Mouse (Mus musculus) urinary bladder, postnatal 4 days (tissue): ENCODE measurements around the gene Dapp1.
"Not testable (repeated sequence)": the region's sequence is repeated elsewhere in the genome, so short reads cannot be mapped to it uniquely, and the experiment has no call there.

Source experiments
- DNase-seq, 2 experiments: peaks; one replicate each; pipeline ENCODE4 v3.0.0; 2021 to 2022; ENCODE audit warnings: low spot score in 2 of 2

Gene Dapp1

DNA sequence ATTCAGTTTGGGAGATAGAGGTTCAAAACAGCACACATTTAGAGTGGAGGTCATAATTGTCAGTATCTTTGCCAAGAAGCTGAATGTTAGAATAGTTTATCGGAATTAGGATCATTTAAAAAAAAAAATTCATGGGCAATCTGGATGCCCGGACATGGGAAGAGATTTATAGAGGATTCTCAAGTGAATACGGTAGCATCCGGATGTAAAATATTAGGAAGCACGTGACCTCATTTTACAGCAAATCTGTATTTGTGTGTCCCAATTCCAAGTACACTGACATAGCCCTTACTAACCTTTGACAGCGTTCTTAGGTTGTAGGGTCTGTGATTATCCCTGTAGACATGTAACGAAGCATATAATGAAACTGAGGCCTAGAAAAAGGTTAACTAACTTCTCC, 61.9 kb downstream of the Dapp1 start:
- no peak for DNase-seq

DNA sequence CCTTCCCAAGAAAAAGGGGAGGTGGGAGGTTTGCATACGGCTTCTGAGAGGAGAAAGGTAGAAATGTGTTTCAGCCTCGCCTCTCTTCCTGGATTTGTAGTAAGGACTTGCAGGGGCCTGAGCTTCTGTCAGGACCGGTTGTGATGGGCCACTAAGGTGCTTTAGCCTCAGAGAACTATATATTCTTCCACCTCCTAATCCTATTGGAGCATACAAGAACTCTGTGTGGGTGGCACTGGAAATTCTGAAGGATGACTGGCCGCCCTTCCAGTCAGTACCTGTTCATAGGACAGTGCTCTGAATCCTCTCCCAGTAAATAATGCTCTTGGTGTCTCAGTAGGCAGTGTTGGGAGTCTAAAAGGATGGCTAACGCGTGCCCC, 62.4 kb downstream of the Dapp1 start:
- DNase-seq, result no peak

DNA sequence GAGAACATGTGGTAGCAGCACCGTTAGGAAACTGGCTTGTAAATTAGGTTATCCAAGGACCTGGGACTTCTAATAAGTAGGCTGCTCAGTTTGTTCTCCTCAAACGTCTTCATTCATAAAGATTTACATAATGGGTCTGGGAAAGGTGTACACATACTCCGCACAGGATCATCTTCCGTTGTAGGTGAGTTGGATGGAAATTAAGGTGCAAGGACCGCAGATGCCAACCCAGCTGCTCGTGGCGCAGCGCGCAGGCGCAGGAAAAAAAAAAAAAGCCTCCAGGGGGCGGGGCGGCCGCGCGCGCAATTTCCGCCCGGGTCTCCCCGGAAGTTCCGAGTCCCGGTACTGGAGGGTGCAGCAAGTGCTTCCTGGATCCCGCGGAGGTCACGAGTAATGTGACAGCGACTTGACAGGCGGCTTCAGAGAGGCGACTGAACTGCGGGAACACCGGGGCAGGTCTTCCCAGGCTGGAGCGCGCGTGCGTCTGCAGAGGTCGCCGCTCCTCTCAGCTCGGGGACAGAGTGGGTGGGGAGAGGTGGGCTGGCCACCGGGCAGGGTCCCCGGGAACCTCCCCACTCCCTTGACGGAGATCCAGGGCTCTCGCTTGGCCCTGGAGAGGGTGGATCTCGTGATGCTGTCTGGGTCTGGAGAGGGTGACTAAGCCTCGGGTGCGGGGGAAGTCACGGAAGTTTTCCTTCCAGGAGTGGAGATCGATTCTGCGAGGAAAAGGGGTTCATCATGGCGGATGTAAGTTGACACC, 63.0 kb downstream of the Dapp1 start, which contains the start of gene Lamtor3:
Gene Lamtor3 (plus strand): TSS at position 335 of the 760 bp plus-strand sequence.
- DNase-seq, result peak; percentile 85 to 90

DNA sequence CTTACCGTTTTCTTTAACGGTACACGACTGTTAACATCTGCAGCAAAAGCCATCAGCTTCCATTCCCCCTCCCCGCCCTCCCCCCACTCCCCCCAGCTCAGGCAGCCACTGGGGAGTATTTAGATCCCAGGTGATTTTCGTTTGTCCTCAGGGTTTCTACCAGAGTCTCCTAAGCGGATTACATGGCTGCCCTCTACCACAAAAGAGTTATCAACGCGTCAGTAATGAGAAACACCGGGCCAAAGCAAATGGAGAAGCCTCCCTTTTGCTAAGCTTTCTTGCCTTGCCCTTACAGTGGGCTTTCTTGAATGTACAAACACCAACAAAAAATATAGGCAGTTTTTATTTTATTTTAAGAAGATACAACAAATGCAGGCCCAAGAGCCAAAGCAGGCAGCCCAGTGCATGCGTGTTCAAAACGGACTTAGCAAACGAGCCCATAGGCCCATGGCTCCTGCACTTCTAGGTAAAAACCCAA, 63.6 kb downstream of the Dapp1 start:
- DNase-seq, result no peak

DNA sequence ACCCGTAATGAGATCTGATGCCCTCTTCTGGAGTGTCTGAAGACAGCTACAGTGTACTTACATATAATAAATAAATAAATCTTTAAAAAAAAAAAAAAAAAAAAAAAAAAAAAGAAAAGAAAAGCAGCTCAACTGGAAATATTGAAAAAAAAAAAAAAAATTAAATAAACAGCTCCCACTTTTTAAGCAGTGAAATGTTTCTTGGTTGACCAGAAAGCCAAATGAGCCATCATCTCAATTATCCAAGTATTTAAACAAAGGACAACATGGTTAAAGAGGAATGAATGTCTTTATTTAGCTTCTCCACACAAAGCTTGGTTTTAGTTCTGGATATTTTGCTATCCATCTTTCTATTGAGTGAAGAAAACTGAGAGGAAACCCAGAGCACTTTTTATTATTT, 66.8 kb downstream of the Dapp1 start:
- not testable (repeated sequence) for DNase-seq

DNA sequence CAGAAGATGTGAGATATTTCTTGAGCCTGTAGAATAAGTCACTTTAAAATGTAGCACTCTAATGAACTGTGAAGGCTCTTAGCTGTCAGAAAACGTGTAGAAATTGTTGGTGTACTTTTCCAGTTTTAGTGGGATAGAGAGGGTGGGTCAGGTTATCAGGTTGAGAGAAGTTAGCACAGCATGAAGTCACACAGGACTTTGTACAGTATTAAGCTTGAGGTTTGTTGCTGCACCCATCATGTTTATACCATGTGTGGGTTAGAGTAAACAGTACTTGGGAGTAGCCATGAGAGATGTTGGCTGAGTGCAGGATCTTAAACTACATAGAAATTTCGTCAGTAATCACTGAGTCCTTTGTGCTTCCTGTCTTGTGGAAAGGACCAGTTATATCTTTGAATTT, 68.3 kb downstream of the Dapp1 start:
- no peak for DNase-seq

DNA sequence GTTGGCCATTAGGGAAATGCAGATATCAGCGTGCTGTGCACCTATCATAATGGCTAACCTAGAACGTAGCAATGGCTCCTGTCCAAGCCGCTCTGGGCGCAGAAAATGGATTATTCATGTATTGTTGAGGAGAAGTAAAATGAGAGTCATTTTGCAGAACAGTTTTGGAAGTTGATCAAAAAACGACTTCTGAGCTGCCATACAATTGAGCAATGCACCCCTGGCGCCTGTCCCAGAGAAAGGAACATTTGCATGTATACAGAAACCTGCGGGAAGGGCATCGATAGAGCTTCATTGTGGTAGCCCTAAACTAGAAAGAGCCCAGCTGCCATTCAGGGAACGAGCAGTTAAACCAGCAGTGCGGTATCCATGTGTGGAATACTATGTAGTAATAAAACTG, 81.2 kb downstream of the Dapp1 start:
- no peak for DNase-seq

DNA sequence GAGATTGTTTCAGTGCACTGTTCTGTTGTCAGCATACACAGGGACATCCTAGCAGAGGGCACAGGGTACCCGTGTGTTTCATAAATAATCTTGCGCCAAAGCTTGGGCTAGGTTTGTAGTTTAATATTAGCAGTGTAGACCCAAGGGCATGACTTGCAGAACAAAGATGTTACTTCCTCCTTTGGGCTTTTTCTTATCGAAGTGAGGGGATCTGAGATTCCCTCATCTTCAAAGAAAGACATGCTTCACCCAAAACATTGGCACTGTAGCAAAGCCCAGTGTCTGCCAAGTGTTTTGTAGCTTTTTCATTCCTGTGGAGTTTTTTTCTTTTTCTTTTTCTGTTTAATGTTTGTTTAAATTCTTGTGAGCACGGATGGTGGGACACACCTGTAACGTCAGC, 83.7 kb downstream of the Dapp1 start:
- no peak for DNase-seq

DNA sequence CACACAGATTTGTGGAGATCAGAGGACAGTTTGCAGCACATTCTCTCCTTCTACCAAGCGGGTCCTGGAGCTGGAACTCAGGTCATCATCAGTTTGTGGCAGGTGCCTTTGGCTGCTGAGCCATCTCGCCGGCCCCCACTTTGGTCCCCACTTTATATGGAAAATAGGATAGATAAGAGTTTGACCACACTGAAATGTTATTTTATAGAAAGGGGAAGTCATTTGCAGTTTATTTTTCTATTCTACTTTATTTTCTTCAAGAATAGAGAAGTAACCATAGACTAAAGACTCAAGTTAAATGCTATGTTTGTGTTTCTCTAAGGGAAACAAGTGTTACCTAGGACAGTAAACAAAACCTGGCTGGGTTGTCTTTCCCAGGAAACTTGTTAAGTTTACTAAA, 84.5 kb downstream of the Dapp1 start:
- no peak for DNase-seq

DNA sequence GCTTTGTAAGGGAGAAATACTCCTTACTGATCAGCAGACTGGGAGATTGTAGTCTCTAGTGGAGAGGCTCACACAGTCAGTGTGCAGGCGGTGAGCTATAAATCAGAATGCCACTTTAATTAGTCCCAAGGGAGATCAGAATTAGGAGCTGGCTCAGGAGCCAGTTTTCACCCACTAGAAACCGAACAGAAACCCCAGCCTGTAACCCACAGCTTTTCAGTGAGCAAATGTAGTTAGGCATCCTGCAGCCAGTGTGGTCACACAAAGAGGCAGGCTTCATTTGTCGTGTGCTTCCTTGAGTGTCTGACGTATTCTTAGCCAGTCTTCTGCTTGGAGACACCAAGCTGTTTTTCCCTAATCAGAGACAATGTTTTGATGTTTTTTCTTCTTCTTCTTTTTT, 85.0 kb downstream of the Dapp1 start:
- DNase-seq, result no peak

DNA sequence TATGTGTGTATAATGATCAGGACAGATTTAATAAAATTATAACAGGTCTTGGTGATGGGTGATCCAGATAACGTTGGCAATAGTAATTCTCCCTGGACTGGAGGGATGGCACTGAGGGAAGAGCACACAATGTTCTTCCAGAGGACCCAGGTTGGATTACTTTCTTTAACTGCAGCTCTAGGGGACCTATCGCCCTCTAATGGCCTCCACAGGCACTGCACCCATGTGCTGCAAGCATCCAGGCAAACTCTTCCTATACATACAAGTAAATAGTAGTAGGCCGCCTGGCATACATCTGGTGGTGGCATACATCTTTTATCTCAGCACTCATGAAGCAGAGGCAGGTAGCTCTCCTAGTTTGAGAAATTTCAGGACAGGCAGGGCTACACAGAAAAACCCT, 86.1 kb downstream of the Dapp1 start:
- no peak for DNase-seq

DNA sequence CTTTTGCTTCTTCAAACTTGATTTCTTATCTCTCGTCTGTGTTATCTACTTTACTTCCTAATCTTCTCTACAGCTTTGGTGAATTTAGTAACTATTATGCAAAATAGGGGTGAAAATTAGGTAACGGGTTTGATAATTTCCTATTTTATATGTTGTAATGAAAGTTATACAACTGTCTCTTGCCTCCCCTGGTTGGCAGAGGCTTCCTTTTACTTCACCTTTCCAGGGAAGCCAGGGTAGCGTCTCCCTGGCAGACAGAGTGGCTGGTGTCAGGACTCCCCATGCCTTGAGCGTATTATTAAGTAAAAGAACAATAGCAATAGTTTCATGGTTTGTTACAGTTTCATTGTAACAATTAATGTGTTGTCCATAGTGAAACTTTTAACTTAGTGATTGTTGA, 87.6 kb downstream of the Dapp1 start:
- no peak for DNase-seq

DNA sequence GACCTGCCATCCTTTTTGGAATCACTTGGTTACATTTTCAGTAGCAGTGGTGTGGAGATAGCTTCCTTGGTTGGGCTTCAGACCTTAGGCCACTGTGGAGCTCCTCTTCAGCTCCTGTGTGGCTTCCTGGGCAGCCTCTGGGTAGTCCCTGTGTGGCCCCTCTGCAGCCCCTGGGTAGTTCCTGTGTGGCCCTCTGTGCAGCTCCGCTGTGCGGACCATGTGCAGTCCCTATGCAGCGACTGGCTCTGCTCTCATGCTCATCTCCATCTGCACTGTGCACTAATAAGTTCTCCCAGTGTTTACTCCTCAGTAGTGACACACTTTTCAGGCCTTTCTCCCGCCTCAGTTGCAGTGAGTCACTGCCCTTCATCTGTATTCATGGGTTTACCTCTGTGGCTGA, 89.2 kb downstream of the Dapp1 start:
- DNase-seq, result no peak

DNA sequence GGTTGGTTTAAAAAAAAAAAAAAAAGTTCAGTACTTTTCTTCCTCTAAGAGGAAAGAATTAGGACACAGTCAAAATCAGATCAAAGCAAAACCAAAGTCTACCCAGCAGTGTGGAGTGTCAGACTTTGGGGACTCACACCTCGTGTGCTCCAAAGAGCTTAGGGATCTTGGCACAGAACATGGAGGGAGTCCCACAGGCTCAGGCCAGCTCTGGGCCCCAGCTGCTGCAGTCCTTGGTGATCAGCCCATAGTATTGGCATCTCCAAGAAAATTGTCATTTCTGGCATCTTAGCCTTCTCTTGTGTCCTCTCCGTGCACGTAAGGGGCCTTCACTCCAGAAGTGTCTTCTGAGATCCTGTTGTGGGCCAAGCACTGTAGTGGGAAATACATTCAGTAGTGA, 90.3 kb downstream of the Dapp1 start:
- DNase-seq, result no peak

DNA sequence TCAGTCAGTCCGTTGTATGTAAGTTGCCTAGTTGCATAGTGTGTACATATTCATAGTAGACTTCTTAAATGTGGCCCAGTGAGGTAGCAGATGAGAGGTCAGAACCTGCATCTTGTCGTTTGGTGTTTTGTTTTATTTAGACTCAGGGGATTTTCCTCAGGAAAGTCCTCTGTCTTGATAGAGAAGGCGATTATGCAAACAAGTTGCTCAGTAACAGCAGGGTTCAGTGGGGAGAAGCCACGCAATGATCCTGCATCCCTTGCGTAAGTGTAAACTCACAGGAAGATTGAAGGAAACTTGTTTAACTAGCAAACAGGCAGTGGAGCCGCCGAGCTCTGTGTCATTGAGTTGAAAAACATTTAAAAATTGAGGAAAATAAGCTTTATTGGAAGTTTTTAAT, 93.4 kb downstream of the Dapp1 start:
- DNase-seq, result no peak

DNA sequence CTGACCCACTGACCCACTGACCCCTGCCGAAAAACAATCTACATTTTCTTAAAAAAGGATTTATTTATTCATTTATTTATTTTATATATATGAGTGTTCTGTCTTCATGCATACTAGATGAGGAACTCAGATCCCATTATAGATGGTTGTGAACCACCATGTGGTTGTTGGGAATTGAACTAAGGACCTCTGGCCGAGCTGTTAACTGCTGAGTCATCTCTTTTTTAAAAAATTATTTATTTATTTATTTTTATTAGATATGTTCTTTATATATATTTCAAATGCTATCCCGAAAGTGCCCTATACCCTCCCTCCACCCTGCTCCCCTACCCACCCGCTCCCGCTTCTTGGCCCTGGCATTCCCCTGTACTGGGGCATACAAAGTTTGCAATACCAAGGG, 100.3 kb downstream of the Dapp1 start:
- DNase-seq, result no peak
